ENCODE assay signal across 16 mouse cellular contexts in genomic region chr11:20660111-20661097, GRCm38 (mm10).
DNase-seq lines count a peak whose midpoint lies in the region; ATAC-seq and TF ChIP-seq lines count a peak whose summit lies in the region.
"Had no signal": no experiment of that assay in that cellular context is flagged by ENCODE, and none has a peak within 500 bp of the region (broad histone marks: within the 10 kb centered on the region; RNA-seq: fewer than 3 reads in every experiment).

No protein-coding gene starts in this region.

- ATAC-seq in lung, embryonic 16.5 days (ENCODE audit: low read depth), result peak; percentile 53
- no peak for ATAC-seq in erythroblast, adult 5-6 weeks (replicated peaks; ENCODE audit: low FRiP score, poor library complexity, severe bottlenecking)
- ATAC-seq: hindbrain, embryonic 16.5 days had no signal

- no peak for TF ChIP-seq POLR2A in kidney, adult 2 months (IDR thresholded peaks at IDR 0.05; ENCODE audit: low read depth, low read length)
- TF ChIP-seq POLR2A in thymus, adult 2 months (IDR thresholded peaks at IDR 0.05; ENCODE audit: control insufficient read depth, extremely low read depth, insufficient read depth, low read length, poor library complexity), result no peak

- no peaks in the 10 kb centered on the region for H3K27me3 ChIP-seq in kidney, adult 2 months (replicated peaks; ENCODE audit: control insufficient read depth, insufficient read depth, low read length)
- H3K27me3 ChIP-seq in lung, embryonic 16.5 days (ENCODE audit: control insufficient read depth, insufficient read depth, low read depth, low read length), result no peaks in the 10 kb centered on the region
- H3K27me3 ChIP-seq in thymus, adult 2 months (ENCODE audit: control insufficient read depth, insufficient read depth, low read length), result no peaks in the 10 kb centered on the region
- H3K27me3 ChIP-seq: heart, embryonic 12.5 days had no signal

- H3K27ac ChIP-seq in kidney, adult 2 months (ENCODE audit: insufficient read depth, low read depth, low read length), result no peak overlapping the region
- H3K27ac ChIP-seq in lung, embryonic 16.5 days (ENCODE audit: low read length), result peak overlapping the region; percentile 56
- no peak overlapping the region for H3K27ac ChIP-seq in thymus, adult 2 months (ENCODE audit: control insufficient read depth, insufficient read depth, low read length)
- H3K27ac ChIP-seq: kidney, postnatal 0 days had no signal

- TF ChIP-seq CTCF in kidney, adult 2 months (conservative IDR thresholded peaks at IDR 0.05; ENCODE audit: insufficient read depth, insufficient read length, low read depth, low read length), result no peak
- no peak for TF ChIP-seq CTCF in thymus, adult 2 months (IDR thresholded peaks at IDR 0.05; ENCODE audit: borderline replicate concordance, control insufficient read depth, extremely low read depth, insufficient read depth, low read length, poor library complexity)

- H3K36me3 ChIP-seq in kidney, adult 2 months (ENCODE audit: control insufficient read depth, insufficient read depth, low read length), result no peaks in the 10 kb centered on the region
- H3K36me3 ChIP-seq in lung, embryonic 16.5 days (ENCODE audit: control insufficient read depth, insufficient read depth, low read length), result no peaks in the 10 kb centered on the region
- no peaks in the 10 kb centered on the region for H3K36me3 ChIP-seq in thymus, adult 2 months (ENCODE audit: control insufficient read depth, insufficient read depth, low read length)
- H3K36me3 ChIP-seq: heart, embryonic 12.5 days had no signal

- H3K4me3 ChIP-seq in kidney, adult 2 months (ENCODE audit: insufficient read depth, low read depth, low read length), result no peak overlapping the region
- no peak overlapping the region for H3K4me3 ChIP-seq in lung, embryonic 16.5 days (ENCODE audit: low read length)
- no peak overlapping the region for H3K4me3 ChIP-seq in thymus, adult 2 months (ENCODE audit: control insufficient read depth, insufficient read depth, low read length)
- H3K4me3 ChIP-seq: heart, embryonic 12.5 days had no signal

- H3K4me2 ChIP-seq in lung, embryonic 16.5 days (ENCODE audit: low read depth, low read length), result no peak overlapping the region
- H3K4me2 ChIP-seq: heart, embryonic 12.5 days had no signal

- no peaks in the 10 kb centered on the region for H3K9me3 ChIP-seq in lung, embryonic 16.5 days (ENCODE audit: control insufficient read depth, low read length)
- H3K9me3 ChIP-seq: heart, embryonic 12.5 days had no signal

- WGBS in kidney, adult 2 months, result 76% methylated on average over 14 of the region's 14 CpGs
- WGBS in lung, embryonic 16.5 days, result 56% methylated on average over 14 of the region's 14 CpGs
- 93% methylated on average over 14 of the region's 14 CpGs for WGBS in thymus, adult 2 months

- no peak overlapping the region for H3K9ac ChIP-seq in lung, embryonic 16.5 days (ENCODE audit: low read length)
- H3K9ac ChIP-seq: heart, embryonic 12.5 days had no signal

- no peaks in the 10 kb centered on the region for H3K4me1 ChIP-seq in kidney, adult 2 months (ENCODE audit: control insufficient read depth, insufficient read depth, low read length)
- H3K4me1 ChIP-seq in lung, embryonic 16.5 days (replicated peaks; ENCODE audit: control insufficient read depth, insufficient read depth, low read length), result peaks cover 40% of the 10 kb centered on the region
- peaks cover 20% of the 10 kb centered on the region for H3K4me1 ChIP-seq in thymus, adult 2 months (replicated peaks; ENCODE audit: control insufficient read depth, insufficient read depth, low read length)

- DNase-seq in kidney, adult 2 months, result peak; percentile 46
- DNase-seq in kidney, postnatal 10 days, result no peak
- peak; percentile 28 for DNase-seq in urinary bladder, postnatal 14 days (ENCODE audit: low spot score)
- DNase-seq in urinary bladder, postnatal 4 days (ENCODE audit: low spot score in 2 of 2), result no peak
- no peak for DNase-seq in thymus, adult 2 months
- DNase-seq: B cell, adult 2 months; cerebellum, adult 9-10 months; gastrocnemius, postnatal 36 days; midbrain, embryonic 14.5 days; right cerebral cortex, postnatal 4 days; thymus, postnatal 4 days had no signal

Comparison
In these comparisons a context has a peak if more than half of its experiments do, and no peak if none do; other contexts are left out.
1. DNase-seq: peak in kidney, adult 2 months (single experiment) and urinary bladder, postnatal 14 days (single experiment); none in kidney, postnatal 10 days (single experiment), urinary bladder, postnatal 4 days (0 of 2) and thymus, adult 2 months (single experiment).